Mouse (Mus musculus) kidney, adult 9 months (tissue): Measurements from ENCODE around the gene Ptpn6.
A peak's percentile ranks its signal among the peaks of the same experiment; 100 is the strongest.

Experiments
- DNase-seq: peaks from one replicate; pipeline ENCODE4 v3.0.0; 2022

Gene Ptpn6

DNA sequence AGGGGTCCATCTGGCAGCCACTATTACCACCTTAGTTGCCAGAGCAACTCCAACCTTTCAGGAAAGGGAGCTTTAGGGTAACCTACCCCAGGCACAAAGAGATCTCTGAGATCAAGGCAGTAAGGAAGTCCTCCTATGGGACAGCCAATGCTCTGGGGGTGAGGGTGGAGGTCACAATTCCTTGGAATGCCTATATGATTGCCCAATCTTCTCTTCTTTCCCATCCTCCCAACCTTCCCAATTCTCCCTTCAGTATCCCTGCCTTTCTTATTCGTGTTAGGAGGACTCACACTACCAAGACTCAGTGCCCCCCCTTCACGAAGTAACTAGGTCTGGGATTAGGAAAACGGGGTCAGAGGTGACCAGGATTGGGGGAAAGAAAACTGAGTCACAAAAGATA, 16.8 kb upstream of the Ptpn6 start:
- DNase-seq: no peak

DNA sequence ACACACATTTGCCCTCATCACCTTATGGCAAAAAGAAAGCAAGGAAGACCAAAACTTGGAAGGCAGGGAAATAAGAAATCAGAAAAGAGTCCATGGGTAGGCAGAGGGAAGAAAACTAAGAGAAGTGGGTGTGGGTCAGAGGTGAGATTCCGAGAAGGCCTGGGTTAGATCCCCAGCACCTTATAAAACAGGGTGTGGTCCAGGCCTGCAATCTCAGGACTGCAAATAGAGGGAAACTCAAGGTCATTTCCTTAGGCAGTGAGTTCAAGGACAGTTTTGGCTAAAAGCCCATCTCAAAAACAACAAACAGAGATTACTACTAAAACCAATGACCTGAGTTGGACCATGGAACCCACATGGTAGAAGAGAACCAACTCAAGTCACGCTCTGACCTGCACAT, 15.3 kb upstream of the Ptpn6 start:
- no peak for DNase-seq

DNA sequence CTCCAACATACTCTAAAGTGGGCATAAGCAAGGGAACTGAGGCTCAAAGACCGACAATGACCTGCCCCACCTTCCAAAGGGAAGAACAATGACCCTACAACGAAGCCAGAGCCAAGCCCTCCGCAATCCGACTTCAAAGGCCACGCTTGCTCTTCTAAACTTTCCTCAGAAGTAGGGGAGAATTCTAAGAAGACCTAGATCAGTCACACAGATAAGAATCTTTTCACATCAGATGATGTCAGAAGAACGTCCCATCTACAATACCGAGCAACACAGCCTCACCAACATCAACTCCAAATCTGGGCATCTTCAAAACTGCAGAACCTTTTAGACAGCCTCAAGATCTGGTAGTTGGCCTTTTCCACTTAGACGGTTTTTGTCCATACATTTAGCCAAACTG, 11.9 kb upstream of the Ptpn6 start:
- DNase-seq: no peak

DNA sequence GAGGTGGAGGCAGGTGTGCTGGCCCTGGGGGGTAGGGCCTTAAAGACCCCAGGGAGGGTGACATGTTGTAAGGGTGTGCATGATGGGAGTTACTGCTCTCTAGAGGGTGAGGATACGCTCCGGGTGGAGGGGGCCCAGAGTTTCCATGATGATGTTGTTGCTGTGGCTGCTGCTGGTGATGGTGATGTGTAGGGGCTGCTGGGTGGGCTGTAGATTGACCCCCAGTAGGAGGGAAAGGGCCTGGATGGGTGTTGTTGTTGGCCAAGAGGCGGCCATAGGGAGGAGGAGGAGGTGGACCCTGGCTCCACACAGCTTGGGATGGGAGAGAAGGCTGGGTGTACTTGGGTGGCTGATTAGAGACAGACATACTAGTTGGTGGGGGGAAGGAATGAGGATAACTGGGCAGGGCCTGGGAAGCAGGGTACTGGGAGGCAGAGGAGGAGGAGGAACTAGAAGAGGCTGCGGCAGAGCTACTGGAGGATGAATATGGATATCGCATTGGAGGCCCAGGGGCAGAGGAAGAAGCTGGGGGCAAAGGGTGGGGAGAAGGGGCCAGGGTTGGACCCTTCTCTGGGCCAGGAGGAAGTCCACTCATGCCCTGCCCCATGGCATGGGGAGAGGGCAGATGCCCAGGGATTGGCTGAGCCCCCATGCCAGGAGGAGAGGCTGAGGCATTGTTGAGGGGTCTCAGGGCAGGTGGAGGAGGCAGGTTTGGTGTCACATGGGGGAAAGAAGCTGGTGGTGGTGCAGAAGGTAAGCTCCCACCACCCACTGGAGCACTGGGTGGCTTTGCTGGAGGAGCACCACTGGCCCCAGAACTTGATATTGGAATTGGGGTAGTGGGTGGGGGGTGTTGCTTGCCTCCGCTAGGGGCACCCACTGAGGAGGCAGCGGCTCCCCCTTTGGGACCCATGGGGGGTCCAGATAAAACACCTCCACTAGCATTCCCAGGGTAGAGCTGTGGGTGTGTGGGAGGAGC, 8.4 kb upstream of the Ptpn6 start:
- DNase-seq: no peak

DNA sequence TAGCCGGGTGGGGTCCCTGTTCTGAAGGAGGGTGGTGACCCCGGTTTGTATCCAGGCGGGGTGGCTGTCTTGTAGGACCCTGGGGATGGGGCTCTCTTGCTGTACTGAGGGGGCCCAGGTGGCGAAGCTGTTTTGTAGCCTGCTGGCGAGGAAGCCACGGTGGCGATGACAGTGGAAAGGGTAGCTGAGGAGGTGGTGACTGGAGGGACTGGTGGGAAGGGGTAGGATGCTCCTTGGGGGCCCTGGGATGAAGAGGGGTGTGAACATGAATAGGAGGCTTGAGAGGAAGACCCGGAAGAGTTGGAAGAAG, 7.7 kb upstream of the Ptpn6 start:
- no peak for DNase-seq

GRCm38 (mm10) chr6:124745490-124746295, 7.2 kb upstream of the Ptpn6 start:
- peak; percentile 97 for DNase-seq

DNA sequence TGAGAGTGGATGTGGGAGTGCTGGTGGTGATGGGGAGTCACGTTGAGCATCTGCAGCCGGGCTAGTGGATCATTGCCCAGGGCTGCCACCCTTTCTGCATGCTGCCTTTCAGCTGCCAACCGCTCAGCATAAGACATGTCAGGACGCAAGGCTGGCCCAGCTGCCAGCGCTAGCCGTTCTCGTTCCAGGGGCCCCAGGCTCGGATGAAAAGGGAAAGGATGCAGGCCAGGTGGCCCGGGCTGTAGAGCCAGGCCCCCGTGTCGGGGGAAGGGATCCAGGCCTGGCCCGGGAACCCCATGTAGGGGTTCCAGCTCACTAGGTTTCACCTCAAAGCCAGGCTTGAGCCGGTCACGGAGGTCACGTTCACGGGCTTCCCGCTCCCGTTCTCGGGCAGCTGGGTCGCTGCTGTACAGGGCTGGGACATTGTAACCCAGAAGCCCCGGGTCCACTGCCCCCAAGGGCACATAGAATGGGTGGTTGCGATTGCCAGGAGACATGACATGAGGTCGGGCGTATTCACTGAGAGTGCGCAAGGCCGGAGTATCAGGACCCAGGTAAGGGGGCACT, 6.3 kb upstream of the Ptpn6 start:
- DNase-seq: no peak

- DNase-seq: no peak
These were observed 5.1 kb upstream of the Ptpn6 start for GRCm38 (mm10) chr6:124743647-124744046.

DNA sequence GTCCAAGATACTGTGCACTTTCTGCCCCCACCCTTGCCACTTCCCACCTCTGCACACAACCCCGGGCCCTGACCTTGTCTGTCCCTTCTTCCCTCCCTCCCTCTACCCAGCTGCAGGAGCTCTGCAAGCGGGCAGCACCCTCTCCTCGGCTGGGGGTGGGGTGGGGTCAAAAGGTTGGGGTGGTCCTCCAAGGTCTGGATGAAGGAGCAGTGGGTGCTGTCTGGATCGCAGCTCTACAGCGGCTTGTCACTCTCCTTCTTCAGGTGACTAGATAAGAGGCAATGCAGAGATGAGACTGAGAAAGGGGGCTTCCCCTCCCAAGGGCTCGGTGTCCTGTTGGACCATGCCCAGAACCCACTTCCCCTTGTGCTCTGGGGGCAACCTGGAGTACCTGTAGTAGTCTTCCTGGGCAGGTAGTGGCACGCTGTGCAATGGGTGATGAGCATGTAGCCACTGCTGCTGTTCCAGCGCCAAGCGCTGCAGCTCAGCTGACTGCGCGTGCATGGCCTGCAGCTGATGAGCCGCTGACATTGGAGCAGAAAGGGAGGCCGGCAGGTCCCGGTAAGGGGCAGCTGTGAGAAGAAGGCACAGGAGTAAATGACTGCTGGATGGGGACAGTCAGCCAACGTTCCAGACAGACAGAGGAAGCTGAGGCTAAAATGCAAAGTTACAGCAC, 4.5 kb upstream of the Ptpn6 start:
- no peak for DNase-seq

- DNase-seq: no peak
These were observed 3.3 kb upstream of the Ptpn6 start for GRCm38 (mm10) chr6:124741842-124742241.

- DNase-seq: peak; percentile 90
These were observed 2.6 kb upstream of the Ptpn6 start, which contains the start of gene Grcc10 for GRCm38 (mm10) chr6:124740888-124741761. Gene Grcc10 (minus strand): TSS chr6:124741374.

DNA sequence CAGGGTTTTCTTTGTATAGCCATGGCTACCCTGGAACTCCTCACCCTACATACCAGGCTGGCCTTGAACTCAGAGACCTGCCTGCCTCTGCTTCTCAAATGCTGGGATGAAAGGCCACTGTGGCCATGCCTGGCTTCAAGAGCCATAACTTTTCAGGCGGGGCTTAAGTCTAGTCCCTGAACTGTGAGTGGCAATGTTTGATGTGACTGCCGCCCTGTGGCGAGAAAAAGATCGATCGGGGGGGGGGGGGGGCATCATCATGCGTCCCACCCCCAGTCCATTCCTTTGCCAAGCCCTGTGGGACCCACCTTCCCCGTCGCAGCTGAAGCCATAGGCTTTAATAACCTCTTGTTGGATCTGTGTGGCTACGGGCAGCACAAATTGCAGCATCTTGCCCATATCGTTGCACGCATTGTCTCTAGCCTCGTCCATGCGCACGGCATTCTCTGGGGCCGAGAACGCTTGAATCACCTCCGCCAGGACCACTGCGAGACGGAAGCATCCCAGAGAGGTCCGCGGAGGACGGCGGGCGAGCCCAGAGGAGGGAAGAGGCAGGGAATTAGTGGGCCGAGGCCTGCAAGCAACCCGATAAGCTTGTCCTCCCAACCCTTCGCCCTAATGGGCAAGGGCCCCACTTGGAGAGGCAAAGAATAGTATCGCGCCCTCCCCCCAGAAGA, 1.8 kb upstream of the Ptpn6 start:
- DNase-seq: peak; percentile 64

- DNase-seq: no peak
These were observed 800 bp upstream of the Ptpn6 start for GRCm38 (mm10) chr6:124739231-124739796.

DNA sequence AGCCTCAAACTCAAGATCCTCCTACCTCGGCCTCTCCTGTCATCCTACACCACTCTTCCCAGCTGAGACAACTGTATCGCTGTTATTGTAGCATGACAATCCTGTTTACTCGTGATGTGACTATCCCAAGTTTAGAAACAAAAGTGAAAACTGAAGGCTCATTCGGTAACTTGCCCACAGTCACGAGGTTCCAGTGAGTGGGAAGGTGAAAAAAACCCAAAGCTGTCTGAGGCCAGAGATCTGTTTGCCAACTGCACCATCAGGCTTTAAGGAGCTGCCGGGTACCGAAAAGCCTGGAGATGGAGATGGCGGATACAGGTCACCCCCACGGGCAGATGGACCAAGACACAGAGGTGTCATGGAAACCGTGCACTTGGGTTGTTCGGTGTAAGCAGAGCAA, 1.5 kb downstream of the Ptpn6 start:
- DNase-seq: no peak

GRCm38 (mm10) chr6:124734417-124734816, 4.1 kb downstream of the Ptpn6 start:
- no peak for DNase-seq

- no peak for DNase-seq
These were observed 5.8 kb downstream of the Ptpn6 start for GRCm38 (mm10) chr6:124732476-124733370.

DNA sequence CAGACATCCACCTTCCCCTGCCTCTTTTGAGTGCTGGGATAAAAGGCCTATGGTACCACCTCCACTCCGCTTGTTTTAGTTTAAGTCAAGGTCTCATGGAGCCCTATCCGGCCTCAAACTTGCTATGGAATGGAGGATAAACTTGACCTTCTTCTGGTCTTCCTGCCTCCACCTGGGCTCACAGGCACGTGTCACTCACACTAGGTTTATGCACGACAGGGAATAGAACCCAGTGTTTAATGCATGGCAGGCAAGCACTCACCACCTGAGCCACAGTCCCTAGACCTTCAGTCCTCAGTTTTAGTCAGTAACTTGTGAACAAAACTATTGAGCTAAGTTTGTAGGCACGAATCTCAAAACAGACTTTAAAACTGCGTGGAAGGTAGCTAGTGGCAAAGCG, 7.5 kb downstream of the Ptpn6 start:
- no peak for DNase-seq

DNA sequence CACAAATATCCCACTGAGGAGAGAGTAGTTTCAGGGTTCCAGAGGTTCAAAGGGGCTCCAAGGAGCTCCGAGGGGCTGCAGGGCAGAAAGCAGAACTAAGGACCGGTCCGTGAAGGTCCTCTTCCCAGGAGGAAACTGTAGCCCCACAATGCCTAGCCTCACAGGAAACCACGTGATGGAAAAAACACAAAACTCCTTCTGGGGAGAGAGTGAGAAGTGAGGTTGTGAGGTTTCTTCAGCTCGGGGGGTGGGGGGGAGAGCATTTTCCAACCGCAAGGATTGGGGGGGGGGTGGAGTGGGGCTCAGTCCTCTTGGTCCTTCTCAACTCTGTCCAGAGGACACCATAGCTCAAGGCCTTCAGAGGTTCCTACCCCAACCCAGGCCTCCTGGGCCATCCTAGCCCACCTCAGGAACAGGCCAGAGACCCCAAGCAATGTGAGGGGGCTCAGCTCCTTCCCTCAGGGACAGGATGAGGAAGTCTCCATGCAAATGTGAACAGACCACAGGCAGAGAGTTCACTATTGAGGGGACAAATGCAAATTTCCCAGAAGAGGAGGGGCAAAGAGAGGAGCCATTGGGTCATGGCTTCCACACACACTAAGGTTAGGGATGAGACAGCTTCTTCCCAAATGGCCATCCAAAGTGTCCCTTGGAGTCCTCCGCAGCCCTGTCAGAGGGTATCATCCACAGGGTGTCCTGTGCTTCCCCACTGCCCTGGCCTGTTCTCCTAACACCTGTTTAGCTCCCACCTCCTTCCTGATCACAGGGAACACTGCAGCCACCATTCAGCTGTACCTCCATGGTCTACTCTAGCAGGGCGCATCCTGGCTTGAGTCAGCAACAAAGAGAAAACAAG, 8.4 kb downstream of the Ptpn6 start:
- no peak for DNase-seq

DNA sequence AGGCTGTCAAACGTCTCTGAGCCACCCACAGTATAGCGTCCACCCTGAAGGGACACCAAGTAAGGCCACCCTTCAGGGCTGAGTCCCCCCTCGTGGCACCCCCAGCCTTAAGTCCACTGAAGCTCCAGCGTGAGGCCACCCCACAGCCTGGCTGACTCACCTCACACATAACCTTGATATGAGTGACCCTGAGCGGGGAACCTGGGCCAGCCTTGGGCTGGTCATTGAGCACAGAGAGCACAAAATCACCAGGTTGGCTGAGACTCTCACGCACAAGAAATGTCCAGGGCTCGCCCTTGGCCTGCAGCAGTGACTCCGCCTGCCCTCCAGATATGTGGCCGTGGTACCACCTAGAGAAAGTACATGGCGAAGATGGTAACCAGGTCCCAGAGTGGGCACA, 9.9 kb downstream of the Ptpn6 start:
- no peak for DNase-seq
